Mouse (Mus musculus): ENCODE measurements around the gene Adat2.

GRCm38 (mm10) chr10:13572003-13572402, 19.3 kb downstream of the Adat2 start:
- no peak for TF ChIP-seq CTCF (IDR thresholded peaks at IDR 0.05; ENCODE audit: insufficient read depth, low read depth, low read length)
- TF ChIP-seq POLR2A (IDR thresholded peaks at IDR 0.05; ENCODE audit: insufficient read depth, low read depth, low read length), result no peak
